Mouse (Mus musculus) megakaryocyte-erythroid progenitor cell, adult 5-6 weeks (primary cell): ENCODE measurements around the gene Gpr107. TPM values are rescaled to one million over a fixed set of nuclear protein-coding genes. Genes with fewer than 3 reads are reported as not detected.
A peak's percentile ranks its signal among the peaks of the same experiment; 100 is the strongest.

Source experiments
- ATAC-seq: replicated peaks from 2 replicates; pipeline ENCODE4 v1.8.0; 2016; ENCODE audit warnings: mild to moderate bottlenecking, inconsistent platforms; ENCODE audit not compliant: severe bottlenecking, poor library complexity, low FRiP score, low TSS enrichment
- total RNA-seq, 2 experiments: library from RNA; stranded (forward) in 1 of 2; stranded (reverse) in 1 of 2; fragments of 200-1000, 215-1000 nt in 1 of 2; fragments of >200 nt in 1 of 2; fragmentation: Nextera tagmentation in 1 of 2; gene quantifications; 2 replicates each; pipeline ENCODE4 v1.2.3; 2014 to 2017

Gene Gpr107
- total RNA-seq, 2 experiments from 2014 or later: 15.0 to 19.6 TPM

- ATAC-seq: 0 out of 2 replicates have a peak, but pooled peaks have one; percentile 19
Observed at GRCm38 (mm10) chr2:31182786-31183330, 30.7 kb downstream of the Gpr107 start.

DNA sequence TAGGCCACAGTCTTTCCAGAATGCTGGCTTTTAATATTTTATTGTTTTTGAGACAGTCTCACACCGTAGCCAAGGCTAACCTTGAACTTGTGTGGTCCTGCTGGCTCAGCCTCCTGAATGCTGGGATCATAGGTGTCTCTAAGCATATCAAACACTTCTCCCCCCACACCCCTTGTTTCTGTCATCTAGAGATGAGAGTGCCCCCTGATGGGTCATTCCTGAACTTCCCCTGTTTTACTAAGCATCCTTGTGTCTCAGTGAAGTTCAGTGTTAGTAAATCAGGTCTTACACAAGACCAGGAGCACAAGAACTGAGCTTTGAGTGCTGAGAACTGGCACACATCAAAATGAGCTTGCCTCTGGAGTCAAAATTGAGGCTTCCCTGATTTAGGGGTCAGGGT lies 31.7 kb downstream of the Gpr107 start:
- no peak for ATAC-seq

DNA sequence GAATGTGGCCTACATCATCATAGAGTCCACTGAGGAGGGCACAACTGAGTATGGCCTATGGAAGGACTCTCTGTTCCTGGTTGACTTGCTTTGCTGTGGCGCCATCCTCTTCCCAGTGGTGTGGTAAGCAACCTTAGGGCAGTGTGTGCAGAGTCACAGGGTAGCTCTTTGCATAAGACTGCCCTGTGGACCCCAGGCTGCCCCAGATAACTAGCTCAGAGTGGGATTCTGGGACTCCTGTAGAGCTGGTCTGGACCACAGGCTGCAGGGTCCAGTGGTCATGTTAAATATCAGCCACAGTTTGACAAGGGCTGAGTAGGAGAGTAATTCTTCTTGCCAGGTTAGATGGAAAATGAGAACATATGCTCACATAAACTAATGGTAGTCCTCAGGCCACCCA lies 36.6 kb downstream of the Gpr107 start:
- ATAC-seq: no peak

DNA sequence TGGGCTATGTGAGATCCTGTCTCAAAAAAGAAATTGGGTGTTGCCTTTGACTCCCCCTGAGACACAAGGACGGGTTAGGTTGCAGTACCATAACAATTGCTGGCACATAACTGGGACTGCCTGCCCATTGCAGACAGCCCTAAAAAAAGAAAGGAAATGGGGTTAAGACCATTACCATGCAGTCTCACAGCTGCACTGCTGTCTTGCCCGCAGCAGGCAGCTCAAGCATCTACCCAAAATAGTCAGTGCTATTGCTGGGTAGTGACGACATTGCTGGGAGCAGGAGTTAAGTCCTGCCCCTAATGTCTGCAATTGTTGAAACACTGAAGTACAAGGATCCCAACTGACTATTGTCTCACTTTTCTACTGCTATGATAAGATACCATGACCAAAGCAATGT lies 37.5 kb downstream of the Gpr107 start:
- no peak for ATAC-seq

GRCm38 (mm10) chr2:31191765-31192164 lies 39.6 kb downstream of the Gpr107 start:
- no peak for ATAC-seq

- peak; percentile 66; the same call in 1 of the 2 replicates for ATAC-seq
Observed at GRCm38 (mm10) chr2:31194356-31195021, 42.4 kb downstream of the Gpr107 start.

DNA sequence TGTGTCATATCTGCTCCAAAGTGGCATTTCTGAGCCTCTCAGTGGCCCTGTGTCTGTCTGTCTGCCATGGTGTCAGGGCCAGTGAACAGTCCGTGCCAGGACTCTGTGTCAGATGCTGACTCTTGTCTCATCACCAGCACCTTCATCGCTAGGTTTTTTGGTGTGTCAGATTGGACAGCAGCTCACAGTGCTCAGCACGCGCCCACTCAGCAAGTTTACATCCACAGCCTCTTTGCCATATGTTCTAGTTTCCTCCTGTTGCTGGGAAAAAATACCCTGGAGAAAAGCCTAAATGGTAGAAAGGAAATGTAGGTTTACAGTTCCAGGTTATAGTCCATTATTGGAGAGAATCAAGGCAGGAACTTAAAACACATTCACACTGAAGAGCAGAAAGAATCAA lies 46.5 kb downstream of the Gpr107 start:
- ATAC-seq: no peak

DNA sequence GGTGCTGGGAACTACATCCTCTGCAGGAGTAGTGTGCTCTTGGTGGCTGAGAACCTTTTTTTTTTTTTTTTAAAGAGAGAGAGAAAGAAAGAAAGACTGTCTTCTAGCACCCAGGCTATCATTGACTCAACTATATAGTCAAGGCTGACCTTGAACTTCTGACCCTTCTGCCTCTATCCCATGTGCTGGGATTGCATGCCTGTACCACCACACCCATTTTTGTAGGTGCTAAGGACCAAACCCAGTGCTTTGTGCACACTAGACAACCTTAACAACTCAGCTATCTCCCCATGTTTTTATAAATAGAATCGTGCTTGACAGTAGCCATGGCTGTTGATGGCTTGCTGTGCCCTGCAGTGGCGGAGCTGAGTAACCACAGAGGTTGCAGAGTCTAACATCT lies 47.9 kb downstream of the Gpr107 start:
- ATAC-seq: no peak

DNA sequence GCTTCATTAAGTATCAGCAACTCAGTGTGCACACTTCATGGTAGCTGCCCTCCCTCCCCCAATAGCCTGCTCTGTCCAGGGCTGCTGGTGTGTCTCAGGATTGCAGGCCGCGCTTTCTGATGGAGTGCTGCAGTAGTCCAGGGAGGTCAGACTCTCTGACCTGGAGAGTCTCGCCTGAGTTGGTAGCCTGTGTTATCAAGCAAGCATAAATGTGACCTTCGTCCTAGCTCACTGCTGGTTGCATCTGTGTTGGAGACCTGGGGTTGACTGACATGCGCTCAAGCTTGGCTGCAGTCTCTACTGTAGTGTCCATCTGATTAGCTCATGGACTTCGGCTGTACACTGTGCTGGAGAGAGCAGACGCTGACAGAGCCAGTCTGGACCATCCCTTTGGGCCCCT lies 49.7 kb downstream of the Gpr107 start:
- no peak for ATAC-seq

GRCm38 (mm10) chr2:31202357-31202756 lies 50.2 kb downstream of the Gpr107 start:
- ATAC-seq: no peak

- ATAC-seq: no peak
Observed at GRCm38 (mm10) chr2:31202956-31203355, 50.8 kb downstream of the Gpr107 start.

- no peak for ATAC-seq
Observed at GRCm38 (mm10) chr2:31204677-31205076, 52.6 kb downstream of the Gpr107 start.

- no peak for ATAC-seq
Observed at GRCm38 (mm10) chr2:31206211-31206610, 54.1 kb downstream of the Gpr107 start.

DNA sequence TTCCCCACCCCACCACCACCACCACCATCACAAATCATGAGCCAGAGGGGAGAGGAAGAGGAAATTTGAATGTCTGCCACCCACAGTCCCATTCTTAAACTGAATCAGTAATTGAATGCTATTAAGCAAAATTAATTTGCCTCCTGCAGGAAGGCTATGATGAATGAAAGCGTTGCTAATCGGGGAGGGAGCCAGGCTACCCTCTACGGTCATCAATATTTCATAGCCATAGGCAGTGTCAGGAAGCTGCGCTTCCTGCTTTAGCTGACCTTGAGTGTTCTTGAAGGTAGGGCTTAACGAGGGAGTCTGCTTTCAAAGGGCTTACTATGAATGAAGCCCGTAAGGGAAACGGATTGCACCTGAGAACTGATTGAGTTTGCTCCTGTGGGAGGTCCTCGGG lies 54.8 kb downstream of the Gpr107 start:
- no peak for ATAC-seq

DNA sequence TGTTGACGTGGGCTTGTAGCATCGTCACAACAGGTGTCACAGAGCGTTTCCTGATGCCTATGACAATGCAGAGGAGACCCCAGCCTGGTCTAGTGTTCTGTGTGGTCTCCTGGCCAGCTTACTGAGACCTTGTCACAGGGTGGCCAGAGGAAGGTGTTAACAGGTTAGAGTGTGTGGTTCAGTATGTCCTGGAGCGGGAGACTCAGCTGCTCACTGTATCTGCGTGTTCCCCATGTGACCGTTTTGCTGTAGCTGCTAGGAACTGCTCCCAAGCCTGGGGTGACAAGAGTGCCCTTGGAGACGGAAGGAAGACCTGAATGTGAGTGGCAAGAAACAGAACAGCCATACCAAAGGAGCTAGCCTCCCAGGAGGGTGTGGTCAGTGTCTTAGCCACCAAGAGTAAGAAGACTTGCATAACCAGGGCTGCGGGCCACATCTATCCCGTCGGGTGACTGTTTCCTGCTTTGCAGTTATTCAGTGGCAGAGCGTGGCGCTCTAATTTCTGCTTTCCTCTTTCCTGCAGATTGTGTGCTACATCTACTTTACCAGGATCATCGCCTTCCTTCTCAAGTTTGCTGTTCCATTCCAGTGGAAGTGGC lies 56.5 kb downstream of the Gpr107 start:
- ATAC-seq: no peak

GRCm38 (mm10) chr2:31209525-31209924 lies 57.4 kb downstream of the Gpr107 start:
- no peak for ATAC-seq

DNA sequence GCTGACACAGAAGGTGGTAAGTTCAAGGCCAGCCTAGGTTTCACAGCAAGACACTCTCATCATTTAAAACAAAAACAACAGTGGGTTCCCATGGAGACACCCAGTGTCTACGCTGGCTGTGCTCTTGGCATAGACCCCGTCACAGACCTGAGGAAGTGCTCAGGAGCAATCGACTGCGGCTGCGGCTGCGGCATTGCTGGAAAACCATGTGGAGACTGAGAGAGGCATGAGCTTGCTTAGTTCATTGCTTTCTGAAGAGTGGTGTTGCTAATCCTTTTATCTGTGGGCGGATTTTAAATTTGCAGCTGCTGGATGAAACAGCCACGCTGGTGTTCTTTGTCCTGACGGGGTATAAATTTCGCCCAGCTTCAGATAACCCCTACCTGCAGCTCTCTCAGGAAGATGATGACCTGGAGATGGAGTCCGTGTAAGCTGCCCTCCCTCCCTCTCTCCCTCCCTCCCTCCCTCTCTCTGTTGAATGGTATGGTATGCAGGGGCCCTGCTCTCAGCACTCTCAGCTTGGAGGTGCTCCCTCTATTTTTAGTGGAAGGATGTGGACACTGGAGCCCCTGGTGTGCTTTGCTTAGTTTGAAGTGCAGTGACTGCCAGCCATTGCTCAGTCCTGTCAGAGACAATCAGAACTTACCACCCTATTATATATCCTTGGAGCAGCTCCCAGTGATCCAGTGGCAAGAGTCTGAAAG lies 58.2 kb downstream of the Gpr107 start:
- ATAC-seq: no peak

DNA sequence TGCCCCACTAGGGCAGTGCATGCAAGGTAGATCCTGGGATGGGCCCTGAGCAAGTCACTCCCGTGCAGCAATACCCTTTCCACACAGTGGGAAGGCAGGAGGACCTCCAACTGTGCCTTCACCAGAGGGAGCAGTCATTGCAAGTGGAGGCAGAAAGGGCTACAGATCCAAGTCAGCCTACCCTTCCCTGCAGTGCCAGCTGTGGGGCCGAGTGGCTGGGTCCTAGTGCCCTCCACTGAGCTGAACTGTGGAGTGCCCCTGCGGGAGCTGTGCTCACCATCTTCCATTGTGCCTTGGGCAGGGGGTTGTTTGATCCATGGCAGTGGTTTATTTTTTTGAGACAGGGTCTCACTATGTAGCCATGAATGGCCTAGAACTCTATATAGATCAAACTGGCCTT lies 59.1 kb downstream of the Gpr107 start:
- no peak for ATAC-seq

DNA sequence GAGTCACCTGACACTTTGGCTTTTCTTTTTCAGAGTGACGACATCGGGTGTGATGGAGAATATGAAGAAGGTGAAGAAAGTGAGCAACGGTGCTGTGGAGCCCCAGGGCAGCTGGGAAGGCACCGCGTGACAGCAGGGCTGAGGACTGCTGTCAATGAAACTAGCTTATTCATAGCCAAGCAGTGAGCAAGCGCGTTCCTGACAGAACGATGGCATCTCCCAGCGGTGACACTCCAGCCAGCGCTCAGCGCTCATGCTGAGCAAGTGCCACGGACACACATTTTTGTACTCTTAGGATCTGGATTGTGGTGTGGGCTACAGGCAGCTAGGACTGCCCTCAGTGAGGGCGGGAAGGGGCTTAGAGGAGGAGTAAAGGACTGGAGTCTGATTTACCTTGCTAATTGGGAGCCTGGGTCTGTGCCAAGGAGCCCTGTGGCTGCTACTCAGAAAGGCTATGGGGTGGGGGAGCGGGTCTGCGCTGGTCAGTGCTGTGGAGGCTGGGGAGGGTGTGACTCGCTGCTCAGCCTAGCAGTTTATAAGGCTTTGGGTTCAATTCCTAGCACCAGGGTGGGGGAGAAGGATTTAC lies 62.2 kb downstream of the Gpr107 start:
- no peak for ATAC-seq

- ATAC-seq: no peak
Observed at GRCm38 (mm10) chr2:31218611-31219010, 66.5 kb downstream of the Gpr107 start.
